Mouse (Mus musculus) ES-Bruce4 (cell line): ENCODE results near the gene Tgif2.

Experiments used
- CTCF ChIP-seq: IDR thresholded peaks from one replicate; pipeline ENCODE4 v1.8.1; 2011; ENCODE audit warnings: low read depth, low read length
- POLR2A ChIP-seq: IDR thresholded peaks from one replicate; pipeline ENCODE4 v1.8.1; 2011; ENCODE audit warnings: low read length; ENCODE audit not compliant: insufficient read depth

GRCm38 (mm10) chr2:156862772-156863486, 23.1 kb downstream of the Tgif2 start, which contains the start of gene Rab5if:
- peak; percentile 45 for TF ChIP-seq CTCF
- no peak for TF ChIP-seq POLR2A
